Mouse (Mus musculus): Measurements from ENCODE around the gene Tnrc6b. TPM values are rescaled to one million over a fixed set of nuclear protein-coding genes. Genes with fewer than 3 reads are reported as not detected.
"Not testable (repeated sequence)": the region's sequence is repeated elsewhere in the genome, so short reads cannot be mapped to it uniquely, and the experiment has no call there.

Gene Tnrc6b
- polyA plus RNA-seq, 1 experiment from 2014 or later: 26.8 TPM

- H3K4me1 ChIP-seq (ENCODE audit: control insufficient read depth, insufficient read depth, low read depth, low read length): no peaks in the 10 kb centered on the region
- peaks cover 29% of the 10 kb centered on the region for H3K36me3 ChIP-seq (ENCODE audit: control insufficient read depth, insufficient read depth, low read length)
- H3K4me2 ChIP-seq (ENCODE audit: low read length): no peak overlapping the region
- no peaks in the 10 kb centered on the region for H3K9me3 ChIP-seq (ENCODE audit: control insufficient read depth, low read length)
- no peak overlapping the region for H3K9ac ChIP-seq (ENCODE audit: low read depth, low read length)
- no peak overlapping the region for H3K27ac ChIP-seq (ENCODE audit: low read depth, low read length)
- no peak for ATAC-seq
- no peak overlapping the region for H3K4me3 ChIP-seq (ENCODE audit: low read length)
- 90% methylated on average over 10 of the region's 10 CpGs for WGBS
- H3K27me3 ChIP-seq (replicated peaks; ENCODE audit: control insufficient read depth, insufficient read depth, low read length): no peaks in the 10 kb centered on the region
These were observed 185.6 kb downstream of the Tnrc6b start for GRCm38 (mm10) chr15:80896741-80897140.

- WGBS: 87% methylated on average over 5 of the region's 5 CpGs
- no peak for ATAC-seq
- no peak overlapping the region for H3K4me2 ChIP-seq (ENCODE audit: low read length)
- no peak overlapping the region for H3K4me3 ChIP-seq (ENCODE audit: low read length)
- peaks cover 32% of the 10 kb centered on the region for H3K36me3 ChIP-seq (ENCODE audit: control insufficient read depth, insufficient read depth, low read length)
- no peaks in the 10 kb centered on the region for H3K9me3 ChIP-seq (ENCODE audit: control insufficient read depth, low read length)
- H3K4me1 ChIP-seq (ENCODE audit: control insufficient read depth, insufficient read depth, low read depth, low read length): no peaks in the 10 kb centered on the region
- H3K9ac ChIP-seq (ENCODE audit: low read depth, low read length): no peak overlapping the region
- H3K27me3 ChIP-seq (replicated peaks; ENCODE audit: control insufficient read depth, insufficient read depth, low read length): no peaks in the 10 kb centered on the region
- no peak overlapping the region for H3K27ac ChIP-seq (ENCODE audit: low read depth, low read length)
These were observed 186.8 kb downstream of the Tnrc6b start for GRCm38 (mm10) chr15:80897911-80898310.

- H3K27me3 ChIP-seq (replicated peaks; ENCODE audit: control insufficient read depth, insufficient read depth, low read length): no peaks in the 10 kb centered on the region
- peaks cover 39% of the 10 kb centered on the region for H3K36me3 ChIP-seq (ENCODE audit: control insufficient read depth, insufficient read depth, low read length)
- no peaks in the 10 kb centered on the region for H3K9me3 ChIP-seq (ENCODE audit: control insufficient read depth, low read length)
- no peak overlapping the region for H3K4me2 ChIP-seq (ENCODE audit: low read length)
- 75% methylated on average over 2 of the region's 2 CpGs for WGBS
- no peak overlapping the region for H3K27ac ChIP-seq (ENCODE audit: low read depth, low read length)
- H3K4me1 ChIP-seq (ENCODE audit: control insufficient read depth, insufficient read depth, low read depth, low read length): no peaks in the 10 kb centered on the region
- no peak overlapping the region for H3K4me3 ChIP-seq (ENCODE audit: low read length)
- no peak overlapping the region for H3K9ac ChIP-seq (ENCODE audit: low read depth, low read length)
- ATAC-seq: no peak
These were observed 188.7 kb downstream of the Tnrc6b start for GRCm38 (mm10) chr15:80899806-80900205.

DNA sequence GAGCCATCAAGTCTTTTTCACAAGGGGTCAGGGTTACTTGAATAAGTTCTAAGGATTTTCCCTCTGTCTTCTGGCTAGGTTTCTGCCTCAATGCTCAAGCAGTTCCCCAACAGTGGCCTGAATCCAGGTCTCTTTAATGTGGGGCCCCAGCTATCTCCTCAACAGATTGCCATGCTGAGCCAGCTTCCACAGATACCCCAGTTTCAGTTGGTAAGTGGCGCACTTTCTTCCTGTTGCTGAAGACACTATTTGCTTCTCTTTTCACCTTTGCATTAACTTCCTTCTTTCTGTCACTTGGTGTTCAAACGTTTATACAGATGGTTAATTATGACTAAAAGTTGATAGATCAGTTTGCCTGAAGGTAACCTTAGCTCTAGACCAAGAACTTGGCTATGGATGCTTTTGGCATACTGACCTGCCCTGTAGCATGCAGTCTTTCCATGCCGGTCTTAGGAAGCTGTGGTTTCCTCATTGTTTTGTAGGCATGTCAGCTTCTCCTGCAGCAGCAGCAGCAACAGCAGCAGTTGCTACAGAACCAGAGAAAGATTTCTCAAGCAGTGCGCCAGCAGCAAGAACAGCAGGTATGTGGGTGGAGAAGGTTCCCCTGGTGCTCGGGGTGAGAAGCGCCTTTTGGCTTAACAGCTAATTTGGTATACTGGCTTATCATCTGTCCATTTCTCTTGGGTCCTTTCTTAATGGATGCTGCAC lies 190.8 kb downstream of the Tnrc6b start:
- ATAC-seq: no peak
- Histone ChIP-seq H3K27ac (ENCODE audit: low read depth, low read length) (no peak overlapping the region), H3K4me1 (ENCODE audit: control insufficient read depth, insufficient read depth, low read depth, low read length) (no peaks in the 10 kb centered on the region), H3K4me3 (ENCODE audit: low read length) (no peak overlapping the region), H3K9ac (ENCODE audit: low read depth, low read length) (no peak overlapping the region), H3K36me3 (ENCODE audit: control insufficient read depth, insufficient read depth, low read length) (peaks cover 31% of the 10 kb centered on the region), H3K4me2 (ENCODE audit: low read length) (no peak overlapping the region), H3K9me3 (ENCODE audit: control insufficient read depth, low read length) (no peaks in the 10 kb centered on the region), H3K27me3 (replicated peaks; ENCODE audit: control insufficient read depth, insufficient read depth, low read length) (no peaks in the 10 kb centered on the region)
- WGBS: 89% methylated on average over 6 of the region's 6 CpGs

GRCm38 (mm10) chr15:80904776-80905175 lies 193.7 kb downstream of the Tnrc6b start:
- ATAC-seq; H3K27ac ChIP-seq (ENCODE audit: low read depth, low read length); H3K4me2 ChIP-seq (ENCODE audit: low read length); H3K4me1 ChIP-seq (ENCODE audit: control insufficient read depth, insufficient read depth, low read depth, low read length); H3K9ac ChIP-seq (ENCODE audit: low read depth, low read length); H3K4me3 ChIP-seq (ENCODE audit: low read length); H3K9me3 ChIP-seq (ENCODE audit: control insufficient read depth, low read length); H3K27me3 ChIP-seq (replicated peaks; ENCODE audit: control insufficient read depth, insufficient read depth, low read length): not testable (repeated sequence)
- 96% methylated on average over 6 of the region's 6 CpGs for WGBS
- peaks cover 31% of the 10 kb centered on the region for H3K36me3 ChIP-seq (ENCODE audit: control insufficient read depth, insufficient read depth, low read length)

GRCm38 (mm10) chr15:80910183-80910582 lies 199.1 kb downstream of the Tnrc6b start:
- Histone ChIP-seq H3K9me3 (ENCODE audit: control insufficient read depth, low read length) (no peaks in the 10 kb centered on the region), H3K27ac (ENCODE audit: low read depth, low read length) (no peak overlapping the region), H3K9ac (ENCODE audit: low read depth, low read length) (no peak overlapping the region), H3K4me3 (ENCODE audit: low read length) (no peak overlapping the region), H3K36me3 (ENCODE audit: control insufficient read depth, insufficient read depth, low read length) (peaks cover 27% of the 10 kb centered on the region), H3K27me3 (replicated peaks; ENCODE audit: control insufficient read depth, insufficient read depth, low read length) (no peaks in the 10 kb centered on the region), H3K4me1 (ENCODE audit: control insufficient read depth, insufficient read depth, low read depth, low read length) (no peaks in the 10 kb centered on the region), H3K4me2 (ENCODE audit: low read length) (no peak overlapping the region)
- no peak for ATAC-seq
- 84% methylated on average over 3 of the region's 3 CpGs for WGBS

DNA sequence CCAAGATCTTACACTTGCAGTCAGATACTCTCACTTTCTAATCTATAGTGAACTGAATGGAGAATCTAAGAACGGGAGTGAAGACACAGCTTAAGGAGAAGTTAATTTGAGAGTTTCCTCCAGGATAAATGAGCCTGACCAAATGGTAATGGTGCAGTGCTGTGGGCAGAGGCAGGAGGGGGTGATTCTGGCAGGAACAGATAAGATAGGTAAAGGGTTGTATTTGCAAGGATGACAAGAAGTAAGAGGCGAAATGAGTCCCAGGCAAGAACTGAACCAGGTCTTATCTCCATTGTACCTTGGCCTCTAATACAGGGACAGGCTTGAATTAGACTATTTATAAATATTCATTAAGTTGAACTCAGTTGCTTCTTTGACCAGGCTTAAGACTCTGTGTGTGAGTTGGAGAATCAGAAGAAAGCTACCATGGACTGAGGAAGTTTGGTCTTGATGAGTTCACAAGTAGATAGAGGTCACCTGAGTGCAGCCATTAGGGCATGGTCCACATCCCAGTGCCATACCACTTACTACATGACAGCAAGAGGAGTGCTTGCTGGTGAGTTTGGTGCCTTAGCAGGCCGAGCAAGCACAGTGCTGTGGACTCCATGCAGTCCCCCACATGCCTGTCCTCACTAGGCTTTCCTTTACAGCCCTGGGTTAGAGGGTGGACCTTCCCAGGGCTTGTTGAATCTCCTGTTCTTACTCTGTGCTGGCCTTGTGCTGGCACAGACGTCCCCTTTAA lies 199.8 kb downstream of the Tnrc6b start:
- H3K4me3 ChIP-seq (ENCODE audit: low read length): no peak overlapping the region
- peaks cover 24% of the 10 kb centered on the region for H3K36me3 ChIP-seq (ENCODE audit: control insufficient read depth, insufficient read depth, low read length)
- H3K9me3 ChIP-seq (ENCODE audit: control insufficient read depth, low read length): no peaks in the 10 kb centered on the region
- H3K27ac ChIP-seq (ENCODE audit: low read depth, low read length): no peak overlapping the region
- 91% methylated on average over 4 of the region's 4 CpGs for WGBS
- no peaks in the 10 kb centered on the region for H3K4me1 ChIP-seq (ENCODE audit: control insufficient read depth, insufficient read depth, low read depth, low read length)
- no peak overlapping the region for H3K4me2 ChIP-seq (ENCODE audit: low read length)
- ATAC-seq: no peak
- no peaks in the 10 kb centered on the region for H3K27me3 ChIP-seq (replicated peaks; ENCODE audit: control insufficient read depth, insufficient read depth, low read length)
- no peak overlapping the region for H3K9ac ChIP-seq (ENCODE audit: low read depth, low read length)

DNA sequence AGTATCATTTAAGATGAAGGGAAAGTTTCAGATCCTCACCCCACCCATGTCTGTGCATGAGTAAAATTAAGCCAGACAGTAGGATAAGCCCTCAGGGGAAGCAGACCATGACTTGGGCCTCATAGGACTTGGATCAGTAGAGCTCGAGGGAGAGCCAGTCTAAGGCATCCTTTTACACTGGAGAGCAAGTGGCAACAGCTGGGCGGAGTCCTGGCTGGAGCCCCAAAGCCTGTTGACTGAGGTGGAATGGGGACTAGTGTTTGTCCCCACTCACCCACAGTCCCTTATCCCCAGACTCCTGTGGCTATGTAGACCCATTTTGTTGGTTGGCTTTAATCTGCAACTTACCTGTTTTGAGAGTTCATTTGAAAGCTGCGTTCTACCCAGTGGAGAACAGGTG lies 201.1 kb downstream of the Tnrc6b start:
- peaks cover 27% of the 10 kb centered on the region for H3K36me3 ChIP-seq (ENCODE audit: control insufficient read depth, insufficient read depth, low read length)
- H3K4me3 ChIP-seq (ENCODE audit: low read length): no peak overlapping the region
- H3K27ac ChIP-seq (ENCODE audit: low read depth, low read length): no peak overlapping the region
- no peak for ATAC-seq
- WGBS: 92% methylated on average over 3 of the region's 3 CpGs
- H3K4me1 ChIP-seq (ENCODE audit: control insufficient read depth, insufficient read depth, low read depth, low read length): no peaks in the 10 kb centered on the region
- H3K27me3 ChIP-seq (replicated peaks; ENCODE audit: control insufficient read depth, insufficient read depth, low read length): no peaks in the 10 kb centered on the region
- no peaks in the 10 kb centered on the region for H3K9me3 ChIP-seq (ENCODE audit: control insufficient read depth, low read length)
- no peak overlapping the region for H3K4me2 ChIP-seq (ENCODE audit: low read length)
- no peak overlapping the region for H3K9ac ChIP-seq (ENCODE audit: low read depth, low read length)

DNA sequence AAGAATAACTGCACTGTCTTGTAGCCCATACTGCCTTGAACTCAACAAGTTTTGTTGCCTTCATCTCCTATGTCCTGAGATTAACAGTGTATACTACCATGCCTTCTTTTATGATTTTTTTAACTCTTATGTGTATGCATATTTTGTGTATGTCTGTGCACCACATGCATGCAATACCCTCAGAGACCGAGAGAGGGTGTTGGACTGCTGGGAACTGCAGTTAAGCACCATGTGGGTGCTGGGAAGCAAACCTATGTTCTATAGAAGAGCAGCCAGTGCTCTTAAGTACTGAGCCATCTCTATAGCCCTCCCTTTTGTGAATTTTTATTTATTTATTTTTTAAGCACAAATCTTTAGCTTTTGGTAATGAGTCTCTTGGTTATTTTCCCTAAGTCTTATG lies 202.7 kb downstream of the Tnrc6b start:
- H3K4me3 ChIP-seq (ENCODE audit: low read length): no peak overlapping the region
- no peak overlapping the region for H3K4me2 ChIP-seq (ENCODE audit: low read length)
- H3K27ac ChIP-seq (ENCODE audit: low read depth, low read length): no peak overlapping the region
- no peaks in the 10 kb centered on the region for H3K9me3 ChIP-seq (ENCODE audit: control insufficient read depth, low read length)
- H3K27me3 ChIP-seq (replicated peaks; ENCODE audit: control insufficient read depth, insufficient read depth, low read length): no peaks in the 10 kb centered on the region
- ATAC-seq: no peak
- H3K9ac ChIP-seq (ENCODE audit: low read depth, low read length): no peak overlapping the region
- 95% methylated on average over 1 of the region's 1 CpGs for WGBS
- no peaks in the 10 kb centered on the region for H3K4me1 ChIP-seq (ENCODE audit: control insufficient read depth, insufficient read depth, low read depth, low read length)
- peaks cover 37% of the 10 kb centered on the region for H3K36me3 ChIP-seq (ENCODE audit: control insufficient read depth, insufficient read depth, low read length)
